Mouse (Mus musculus) megakaryocyte, embryonic 14.5 days (primary cell): ENCODE measurements around the gene Eri3.

Experiments used
- FLI1 ChIP-seq: IDR thresholded peaks from 2 replicates; pipeline ENCODE4 v1.6.1; 2012; ENCODE audit warnings: low read length, inconsistent platforms, mixed read lengths
- GATA1 ChIP-seq: IDR thresholded peaks from 3 replicates; pipeline ENCODE4 v1.6.1; 2012; ENCODE audit warnings: mixed read lengths, low read length, inconsistent platforms, borderline replicate concordance

DNA sequence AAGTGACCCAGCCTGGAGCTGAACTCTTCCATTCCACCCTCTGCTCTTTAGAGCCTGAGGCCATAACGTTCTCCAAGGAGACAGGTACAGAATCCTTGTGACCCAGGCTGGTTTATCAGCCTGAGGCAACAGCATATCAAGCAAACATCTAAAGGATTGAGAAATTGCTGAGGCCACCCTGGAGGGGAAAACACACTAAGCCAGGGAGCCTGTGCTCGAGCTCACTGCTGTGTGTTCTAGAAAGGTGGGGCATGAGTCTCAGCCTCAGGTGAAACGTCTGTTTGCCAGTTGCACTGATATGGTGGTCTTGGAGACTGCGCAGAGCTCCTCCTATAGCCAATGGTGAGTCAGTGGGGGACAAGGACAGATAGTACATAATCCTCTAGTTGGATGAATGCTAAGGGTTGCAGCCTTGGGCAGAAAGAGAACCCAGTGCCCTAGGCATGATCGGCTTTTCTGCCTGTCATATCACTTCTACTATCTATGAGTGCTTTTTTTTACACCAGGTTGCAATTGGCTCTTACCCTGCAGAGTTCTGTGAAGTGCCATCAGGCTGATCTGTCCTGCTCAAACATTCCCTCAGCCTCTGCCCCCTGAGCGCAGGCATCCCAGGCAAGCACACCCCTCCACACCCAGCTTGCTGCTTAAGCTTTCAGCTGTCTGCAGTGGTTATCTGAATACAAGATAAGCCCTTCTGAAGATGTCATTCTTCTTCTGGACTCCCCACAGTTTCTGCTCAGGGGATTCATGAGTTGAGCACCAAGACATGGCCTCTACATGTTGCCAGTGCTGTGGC lies 163.3 kb downstream of the Eri3 start:
- TF ChIP-seq GATA1 (no peak), FLI1 (no peak)
